Mouse (Mus musculus): Measurements from ENCODE around the gene 2810004N23Rik. TPM values are rescaled to one million over a fixed set of nuclear protein-coding genes. Genes with fewer than 3 reads are reported as not detected.
A peak's percentile ranks its signal among the peaks of the same experiment; 100 is the strongest.

2810004N23Rik gene
- polyA plus RNA-seq, 1 experiment from 2014 or later, result 18.0 TPM

DNA sequence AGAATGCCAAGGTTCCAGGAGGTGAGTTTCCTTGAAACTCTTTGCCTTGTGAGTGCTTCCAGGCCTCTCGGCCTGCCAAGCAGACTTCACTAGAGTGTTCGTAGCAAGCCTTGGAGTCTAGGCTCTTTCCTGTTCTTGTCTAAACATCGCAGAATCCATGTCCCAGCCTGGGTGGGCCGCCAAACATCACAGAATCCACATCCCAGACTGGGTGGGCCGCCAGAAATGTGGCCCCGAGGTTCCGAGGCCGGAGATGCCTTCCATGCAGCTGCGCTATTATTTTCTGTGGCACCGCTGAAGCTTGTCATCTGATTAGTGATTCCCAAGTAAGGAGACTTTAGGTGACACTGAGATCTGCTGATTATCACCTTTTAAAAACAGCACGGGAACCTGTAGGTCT is 62.4 kb downstream of the 2810004N23Rik start:
- Histone ChIP-seq H3K4me2 (replicated peaks; ENCODE audit: low read depth, low read length) (no peak overlapping the region), H3K4me3 (ENCODE audit: low read depth, low read length) (no peak overlapping the region), H3K27me3 (replicated peaks; ENCODE audit: insufficient read depth, low read length) (peaks cover 3% of the 10 kb centered on the region; the same call in 1 of the 2 replicates), H3K4me1 (ENCODE audit: insufficient read depth, low read depth, low read length) (no peaks in the 10 kb centered on the region), H3K36me3 (ENCODE audit: insufficient read depth, low read length) (no peaks in the 10 kb centered on the region), H3K27ac (ENCODE audit: low read length) (no peak overlapping the region), H3K9ac (replicated peaks; ENCODE audit: low read depth) (no peak overlapping the region), H3K9me3 (ENCODE audit: low read length) (no peaks in the 10 kb centered on the region)
- 21% methylated on average over 11 of the region's 11 CpGs for WGBS
- ATAC-seq (no peak), DNase-seq (ENCODE audit: low spot score) (no peak)
- no peak for TF ChIP-seq EP300 (IDR thresholded peaks at IDR 0.05)
- TF ChIP-seq CTCF (IDR thresholded peaks at IDR 0.05), result no peak

DNA sequence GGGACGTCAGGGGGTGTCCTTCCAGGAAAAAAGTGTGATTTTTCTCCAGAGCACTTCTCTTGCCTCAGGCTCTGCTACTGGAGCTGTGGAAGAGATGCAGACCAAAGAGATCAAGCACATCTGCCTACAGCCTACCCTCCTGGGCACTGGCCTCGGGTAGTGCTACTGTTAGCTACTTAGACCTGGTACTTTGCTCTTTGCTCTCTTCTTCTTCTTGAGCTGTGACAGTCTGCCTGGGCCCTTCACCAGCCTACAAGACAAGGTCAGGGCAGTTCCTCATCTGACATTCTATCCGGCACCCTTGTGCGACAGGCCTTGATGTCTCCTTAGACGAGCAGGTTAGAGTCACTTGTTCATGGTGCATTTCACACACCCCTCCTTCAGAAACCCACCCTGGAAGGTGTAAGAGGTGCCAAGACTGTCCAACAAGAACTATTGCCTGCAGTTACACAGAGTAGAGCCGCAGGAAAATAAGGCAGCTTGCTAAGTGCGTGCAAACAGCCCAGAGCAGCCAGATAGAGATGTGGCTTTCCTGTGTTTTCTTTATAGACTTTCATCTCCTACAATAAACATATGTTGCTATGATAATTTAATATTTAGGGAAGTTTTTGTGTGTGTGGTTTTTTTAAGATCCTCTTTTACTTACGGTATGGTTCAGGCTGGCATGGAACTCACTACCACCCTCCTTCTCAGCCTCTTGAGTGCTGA is 67.0 kb downstream of the 2810004N23Rik start:
- Histone ChIP-seq H3K9me3 (ENCODE audit: low read length) (no peaks in the 10 kb centered on the region), H3K4me1 (ENCODE audit: insufficient read depth, low read depth, low read length) (peaks cover 12% of the 10 kb centered on the region), H3K4me3 (ENCODE audit: low read depth, low read length) (0 out of 2 replicates have a peak overlapping the region, but pooled peaks have one; percentile 5), H3K4me2 (replicated peaks; ENCODE audit: low read depth, low read length) (no peak overlapping the region; the same call in 1 of the 2 replicates), H3K27ac (ENCODE audit: low read length) (no peak overlapping the region), H3K27me3 (replicated peaks; ENCODE audit: insufficient read depth, low read length) (peaks cover 49% of the 10 kb centered on the region), H3K9ac (replicated peaks; ENCODE audit: low read depth) (no peak overlapping the region), H3K36me3 (ENCODE audit: insufficient read depth, low read length) (no peaks in the 10 kb centered on the region)
- ATAC-seq (no peak), DNase-seq (ENCODE audit: low spot score) (no peak)
- TF ChIP-seq CTCF (IDR thresholded peaks at IDR 0.05) (no peak), EP300 (IDR thresholded peaks at IDR 0.05) (no peak)
- WGBS, result 68% methylated on average over 8 of the region's 8 CpGs

DNA sequence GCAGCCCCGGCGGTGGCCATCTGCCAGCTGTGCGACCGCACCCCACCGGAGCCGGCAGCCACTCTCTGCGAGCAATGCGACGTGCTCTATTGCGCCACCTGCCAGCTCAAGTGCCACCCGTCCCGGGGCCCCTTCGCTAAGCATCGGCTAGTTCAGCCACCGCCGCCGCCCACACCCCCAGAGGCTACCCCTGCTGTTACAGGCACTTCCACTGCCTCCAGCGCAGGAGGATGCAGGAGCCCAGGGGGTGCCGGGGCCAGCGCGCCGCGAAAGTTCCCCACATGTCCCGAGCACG is 68.5 kb downstream of the 2810004N23Rik start:
- H3K9ac ChIP-seq (replicated peaks; ENCODE audit: low read depth), result no peak overlapping the region
- DNase-seq (ENCODE audit: low spot score) (peak; percentile 47), ATAC-seq (peak; percentile 22)
- H3K27ac ChIP-seq (ENCODE audit: low read length), result no peak overlapping the region
- no peaks in the 10 kb centered on the region for H3K9me3 ChIP-seq (ENCODE audit: low read length)
- WGBS, result 3% methylated on average over 25 of the region's 25 CpGs
- no peaks in the 10 kb centered on the region for H3K36me3 ChIP-seq (ENCODE audit: insufficient read depth, low read length)
- peaks cover 12% of the 10 kb centered on the region for H3K4me1 ChIP-seq (ENCODE audit: insufficient read depth, low read depth, low read length)
- H3K4me3 ChIP-seq (ENCODE audit: low read depth, low read length), result peak overlapping the region; percentile 42; the same call in 1 of the 2 replicates
- H3K27me3 ChIP-seq (replicated peaks; ENCODE audit: insufficient read depth, low read length), result peaks cover 53% of the 10 kb centered on the region
- TF ChIP-seq CTCF (IDR thresholded peaks at IDR 0.05), result peak; percentile 50
- TF ChIP-seq EP300 (IDR thresholded peaks at IDR 0.05), result no peak
- peak overlapping the region; percentile 87 for H3K4me2 ChIP-seq (replicated peaks; ENCODE audit: low read depth, low read length)

DNA sequence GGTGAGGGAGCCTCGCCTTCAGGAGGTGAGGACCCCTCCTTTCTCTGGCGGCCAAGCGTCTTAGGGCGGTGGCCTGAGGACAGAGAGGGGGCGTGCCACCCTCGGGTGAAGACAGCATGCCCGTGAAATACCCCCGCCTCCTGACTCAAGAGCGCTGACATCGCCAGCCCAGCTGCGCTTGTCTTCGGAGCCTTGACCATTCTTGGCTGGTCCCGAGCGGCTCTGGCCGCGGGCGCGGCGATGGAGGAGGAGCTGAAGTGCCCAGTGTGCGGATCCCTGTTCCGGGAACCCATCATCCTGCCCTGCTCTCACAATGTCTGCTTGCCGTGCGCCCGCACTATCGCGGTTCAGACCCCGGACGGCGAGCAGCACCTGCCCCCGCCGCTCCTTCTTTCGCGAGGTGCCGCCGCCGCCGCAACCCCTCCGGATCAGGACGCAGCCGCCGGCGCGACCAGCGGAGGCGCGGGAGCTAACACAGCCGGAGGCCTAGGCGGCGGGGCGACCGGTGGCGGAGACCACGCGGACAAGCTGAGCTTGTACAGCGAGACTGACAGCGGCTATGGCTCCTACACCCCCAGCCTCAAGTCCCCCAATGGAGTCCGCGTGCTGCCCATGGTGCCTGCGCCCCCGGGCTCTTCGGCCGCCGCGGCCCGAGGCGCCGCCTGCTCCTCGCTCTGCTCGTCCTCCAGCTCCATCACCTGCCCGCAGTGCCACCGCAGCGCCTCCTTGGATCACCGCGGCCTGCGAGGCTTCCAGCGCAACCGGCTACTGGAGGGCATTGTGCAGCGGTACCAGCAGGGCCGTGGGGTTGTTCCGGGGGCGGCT is 69.0 kb downstream of the 2810004N23Rik start:
- no peaks in the 10 kb centered on the region for H3K9me3 ChIP-seq (ENCODE audit: low read length)
- no peak overlapping the region for H3K9ac ChIP-seq (replicated peaks; ENCODE audit: low read depth)
- TF ChIP-seq CTCF (IDR thresholded peaks at IDR 0.05) (no peak), EP300 (IDR thresholded peaks at IDR 0.05) (no peak)
- H3K27me3 ChIP-seq (replicated peaks; ENCODE audit: insufficient read depth, low read length), result peaks cover 53% of the 10 kb centered on the region
- DNase-seq (ENCODE audit: low spot score) (peak; percentile 24), ATAC-seq (peak; percentile 26)
- peak overlapping the region; percentile 87 for H3K4me2 ChIP-seq (replicated peaks; ENCODE audit: low read depth, low read length)
- peaks cover 12% of the 10 kb centered on the region for H3K4me1 ChIP-seq (ENCODE audit: insufficient read depth, low read depth, low read length)
- peak overlapping the region; percentile 42; the same call in 1 of the 2 replicates for H3K4me3 ChIP-seq (ENCODE audit: low read depth, low read length)
- no peak overlapping the region for H3K27ac ChIP-seq (ENCODE audit: low read length)
- under 1% methylated on average over 63 of the region's 81 CpGs for WGBS
- no peaks in the 10 kb centered on the region for H3K36me3 ChIP-seq (ENCODE audit: insufficient read depth, low read length)

DNA sequence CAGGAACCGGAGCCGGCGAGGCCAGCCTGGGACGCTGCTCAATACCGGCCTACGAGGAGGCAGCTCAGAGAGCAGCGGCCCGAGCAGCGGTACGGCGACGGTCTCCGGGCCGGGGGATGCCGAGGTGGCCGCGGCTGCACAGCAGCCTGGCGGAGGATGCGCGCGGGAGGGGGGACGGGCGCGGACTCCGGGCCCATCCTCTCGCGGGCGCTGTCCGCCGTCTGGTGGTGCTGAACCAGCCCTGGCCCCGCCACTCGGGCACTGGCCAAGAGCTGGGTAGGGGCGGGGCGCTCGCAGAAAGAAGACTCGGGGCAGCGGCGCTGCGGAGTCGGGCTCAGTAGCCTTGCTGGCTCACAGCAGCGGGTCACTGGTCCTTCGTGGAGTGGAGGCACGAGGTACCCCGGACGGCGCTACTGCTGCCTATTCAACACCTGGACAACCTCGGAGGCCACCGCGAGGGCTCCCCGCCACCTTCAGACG is 69.7 kb downstream of the 2810004N23Rik start:
- H3K27ac ChIP-seq (ENCODE audit: low read length), result no peak overlapping the region
- H3K4me3 ChIP-seq (ENCODE audit: low read depth, low read length), result peak overlapping the region; percentile 42
- H3K36me3 ChIP-seq (ENCODE audit: insufficient read depth, low read length), result no peaks in the 10 kb centered on the region
- no peak overlapping the region for H3K9ac ChIP-seq (replicated peaks; ENCODE audit: low read depth)
- under 1% methylated on average over 40 of the region's 51 CpGs for WGBS
- TF ChIP-seq CTCF (IDR thresholded peaks at IDR 0.05) (peak; percentile 27; the same call in 1 of the 2 replicates), EP300 (IDR thresholded peaks at IDR 0.05) (no peak)
- ATAC-seq (peak; percentile 91), DNase-seq (ENCODE audit: low spot score) (peak; percentile 87)
- H3K27me3 ChIP-seq (replicated peaks; ENCODE audit: insufficient read depth, low read length), result peaks cover 53% of the 10 kb centered on the region
- H3K4me1 ChIP-seq (ENCODE audit: insufficient read depth, low read depth, low read length), result peaks cover 12% of the 10 kb centered on the region
- no peaks in the 10 kb centered on the region for H3K9me3 ChIP-seq (ENCODE audit: low read length)
- peak overlapping the region; percentile 87 for H3K4me2 ChIP-seq (replicated peaks; ENCODE audit: low read depth, low read length)

DNA sequence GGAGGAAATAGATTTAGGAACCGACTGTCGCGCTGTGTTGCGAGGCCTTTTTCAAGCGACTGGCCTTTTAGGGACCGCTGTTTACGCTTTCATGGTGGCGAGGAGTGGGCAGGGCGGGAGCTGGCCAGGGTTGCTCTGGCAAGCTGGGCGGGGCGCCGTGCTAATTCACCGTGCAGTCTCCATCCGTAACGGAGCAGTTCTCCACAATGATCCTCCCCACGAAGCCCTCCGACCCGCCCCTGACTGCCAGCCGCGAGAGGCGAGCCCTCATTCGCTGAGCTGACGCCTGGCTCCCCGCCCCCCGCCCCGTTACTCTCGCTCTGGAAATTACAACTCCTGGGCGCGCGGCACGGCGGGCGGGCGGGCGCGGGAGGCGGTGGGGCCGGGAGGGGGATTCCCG is 70.2 kb downstream of the 2810004N23Rik start, which contains the start of gene Trim67:
Trim67 (plus strand) TSS at position 385 of the 400 bp plus-strand sequence.
- Histone ChIP-seq H3K4me1 (ENCODE audit: insufficient read depth, low read depth, low read length) (peaks cover 12% of the 10 kb centered on the region), H3K36me3 (ENCODE audit: insufficient read depth, low read length) (no peaks in the 10 kb centered on the region), H3K4me3 (ENCODE audit: low read depth, low read length) (peak within 1 kb of the TSS; percentile 42), H3K27me3 (replicated peaks; ENCODE audit: insufficient read depth, low read length) (peaks cover 53% of the 10 kb centered on the region), H3K9ac (replicated peaks; ENCODE audit: low read depth) (no peak within 1 kb of the TSS), H3K9me3 (ENCODE audit: low read length) (no peaks in the 10 kb centered on the region), H3K4me2 (replicated peaks; ENCODE audit: low read depth, low read length) (peak within 1 kb of the TSS; percentile 87), H3K27ac (ENCODE audit: low read length) (no peak within 1 kb of the TSS)
- WGBS, result under 1% methylated on average over 38 of the region's 39 CpGs
- TF ChIP-seq EP300 (IDR thresholded peaks at IDR 0.05), result no peak
- no peak for TF ChIP-seq CTCF (IDR thresholded peaks at IDR 0.05)
- ATAC-seq (peak; percentile 63), DNase-seq (ENCODE audit: low spot score) (peak; percentile 52)

Measured in lung, postnatal 0 days (tissue).